Comparison of ENCODE assay signal across 16 mouse cellular contexts in genomic region chr12:17488203-17488602, GRCm38 (mm10).
"Had no signal": no experiment of that assay in that cellular context is flagged by ENCODE, and none has a peak within 500 bp of the region (broad histone marks: within the 10 kb centered on the region; RNA-seq: fewer than 3 reads in every experiment).

No protein-coding gene starts in this region.

- H3K36me3 ChIP-seq: intestine, embryonic 15.5 days; limb, embryonic 10.5 days; liver, embryonic 15.5 days; midbrain, embryonic 12.5 days; neural tube, embryonic 13.5 days had no signal

- H3K27me3 ChIP-seq: intestine, embryonic 15.5 days; liver, embryonic 15.5 days; midbrain, embryonic 12.5 days; neural tube, embryonic 13.5 days had no signal

- H3K9ac ChIP-seq: intestine, embryonic 15.5 days; liver, embryonic 15.5 days; midbrain, embryonic 12.5 days; neural tube, embryonic 13.5 days had no signal

- H3K9me3 ChIP-seq: intestine, embryonic 15.5 days; limb, embryonic 10.5 days; liver, embryonic 15.5 days; neural tube, embryonic 13.5 days had no signal

- H3K4me2 ChIP-seq: intestine, embryonic 15.5 days; liver, embryonic 11.5 days; liver, embryonic 15.5 days; midbrain, embryonic 12.5 days; neural tube, embryonic 13.5 days had no signal

- H3K4me3 ChIP-seq: intestine, embryonic 15.5 days; left cerebral cortex, adult 2 months; limb, embryonic 10.5 days; liver, embryonic 15.5 days; midbrain, embryonic 12.5 days; neural tube, embryonic 13.5 days had no signal

- H3K27ac ChIP-seq: intestine, embryonic 15.5 days; left cerebral cortex, adult 2 months; limb, embryonic 10.5 days; liver, embryonic 15.5 days; macrophage; midbrain, embryonic 12.5 days; neural tube, embryonic 13.5 days had no signal

- H3K4me1 ChIP-seq: intestine, embryonic 15.5 days had no signal

- DNase-seq: kidney, adult 8-10 months; lung, adult 2 months; lung, postnatal 10 days; retina, postnatal 1 day; right cerebral cortex, postnatal 4 days; spleen, adult 18-20 months; thymus, postnatal 36 days had no signal

- ATAC-seq: intestine, embryonic 15.5 days; midbrain, embryonic 16.5 days had no signal
